ENCODE assay signal across 8 mouse cellular contexts in the genomic region with DNA sequence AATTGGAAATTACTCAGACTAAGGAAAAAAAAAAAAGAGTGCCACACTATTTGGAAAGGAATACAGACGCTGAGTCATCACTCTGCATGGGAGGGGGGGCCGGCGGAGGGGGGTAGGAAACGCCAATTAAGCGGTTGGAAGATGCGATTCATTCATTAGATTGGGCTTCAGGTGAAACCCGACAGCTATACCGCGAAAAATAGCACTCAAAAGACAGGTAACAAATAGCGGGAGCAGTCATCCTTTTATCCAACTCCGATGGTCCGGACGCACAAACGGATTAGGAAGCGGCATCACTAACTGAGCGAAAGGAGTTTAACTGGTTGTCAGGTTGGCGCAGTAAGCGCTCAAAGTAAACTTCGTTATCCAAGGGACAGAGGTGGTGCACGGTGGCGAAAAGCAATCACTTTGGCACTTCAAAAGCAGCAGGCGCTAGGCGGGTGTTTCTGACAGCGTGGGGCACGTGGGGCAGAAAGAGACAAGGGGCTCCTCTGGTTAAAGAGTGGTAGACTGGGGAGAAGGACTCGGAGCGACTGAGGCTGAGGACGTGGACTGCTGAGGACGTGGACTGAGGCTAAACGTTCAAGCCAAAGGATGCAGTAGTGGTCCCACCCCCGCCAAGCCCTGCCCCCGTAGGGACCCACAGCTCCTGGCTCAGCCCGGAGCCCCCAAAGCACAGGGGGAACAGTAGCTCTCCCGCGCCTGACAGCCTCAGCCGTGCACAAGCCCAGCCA. TPM values are rescaled to one million over a fixed set of nuclear protein-coding genes. Genes with fewer than 3 reads are reported as not detected.
DNase-seq lines count a peak whose midpoint lies in the region; ATAC-seq and TF ChIP-seq lines count a peak whose summit lies in the region.

No protein-coding gene starts in this region.

- no peak for ATAC-seq in activated CD4-positive, CD25-positive, alpha-beta regulatory T cell, adult 4 months

- peak overlapping the region; percentile 96 for H3K4me3 ChIP-seq in ES-Bruce4 (ENCODE audit: low read depth, low read length)

- TF ChIP-seq EP300 in ES-Bruce4 (IDR thresholded peaks at IDR 0.05; ENCODE audit: insufficient read depth, low read depth, low read length) = no peak

- H3K9me3 ChIP-seq in ES-Bruce4 (replicated peaks; ENCODE audit: control insufficient read depth, insufficient read depth, low read length, poor library complexity, severe bottlenecking) = no peaks in the 10 kb centered on the region

- TF ChIP-seq CTCF in ES-Bruce4 (IDR thresholded peaks at IDR 0.05; ENCODE audit: low read depth, low read length) = no peak

- no peaks in the 10 kb centered on the region for H3K36me3 ChIP-seq in ES-Bruce4 (ENCODE audit: control insufficient read depth, insufficient read depth, low read length, poor library complexity, severe bottlenecking)

- TF ChIP-seq POLR2A in ES-Bruce4 (IDR thresholded peaks at IDR 0.05; ENCODE audit: insufficient read depth, low read length) = no peak

- peak; percentile 44 to 60 for DNase-seq in adrenal gland, postnatal 36 days
- peak; percentile 35 for DNase-seq in fibroblast of lung, adult 2 months (ENCODE audit: low read depth)
- DNase-seq in heart, postnatal 4 days = peak; percentile 55
- peak; percentile 19 for DNase-seq in layer of hippocampus, adult 9-11 months
- DNase-seq in lung, postnatal 10 days = peak; percentile 53
- peak; percentile 26 for DNase-seq in right cerebral cortex, postnatal 14 days

- no peaks in the 10 kb centered on the region for H3K4me1 ChIP-seq in ES-Bruce4 (ENCODE audit: control insufficient read depth, insufficient read depth, low read length)

- H3K27ac ChIP-seq in ES-Bruce4 (ENCODE audit: insufficient read depth, low read length) = peak overlapping the region; percentile 66; the same call in 1 of the 2 replicates

- no peaks in the 10 kb centered on the region for H3K27me3 ChIP-seq in ES-Bruce4 (ENCODE audit: control insufficient read depth, insufficient read depth, low read length, poor library complexity, severe bottlenecking)

- H3K9ac ChIP-seq in ES-Bruce4 (ENCODE audit: low read depth, poor library complexity, severe bottlenecking) = peak overlapping the region; percentile 89

RNA-seq across cellular contexts. Expression of a gene that starts 1.2 kb away (rescaled TPM):
- 134 and 152 TPM in 2 replicates for polyA plus RNA-seq in ES-Bruce4 (2011; ENCODE audit: insufficient read depth, insufficient read length, low read depth, missing spikeins)
- 10 to 100 TPM; 74.4 to 90.2 TPM for total RNA-seq in adrenal gland, postnatal 36 days (2021)
- total RNA-seq in heart, postnatal 4 days (2021) = 10 to 100 TPM; 57.6 to 66.6 TPM
- polyA plus RNA-seq in activated CD4-positive, CD25-positive, alpha-beta regulatory T cell, adult 4 months (2017; shearing (Covaris generic)) = 10 to 100 TPM; 22.6 to 37.2 TPM

RNA-seq across cellular contexts. Expression of a gene that starts 41.7 kb away (rescaled TPM):
- 6.0 and 6.3 TPM in 2 replicates for polyA plus RNA-seq in ES-Bruce4 (2011; ENCODE audit: insufficient read depth, insufficient read length, low read depth, missing spikeins)
- 10 to 100 TPM; 10.6 to 19.7 TPM for total RNA-seq in adrenal gland, postnatal 36 days (2021)
- total RNA-seq in heart, postnatal 4 days (2021) = 1 to 10 TPM; 8.4 to 9.5 TPM
- polyA plus RNA-seq in activated CD4-positive, CD25-positive, alpha-beta regulatory T cell, adult 4 months (2017; shearing (Covaris generic)) = 100 to 1,000 TPM; 294 to 357 TPM
